Mouse (Mus musculus): ENCODE results near the gene Mboat1.

- TF ChIP-seq CTCF (IDR thresholded peaks at IDR 0.05; ENCODE audit: borderline replicate concordance, extremely low read depth, insufficient read depth, insufficient read length) (no peak), POLR2A (IDR thresholded peaks at IDR 0.05; ENCODE audit: borderline replicate concordance, extremely low read depth, insufficient read depth, insufficient read length, poor library complexity, severe bottlenecking) (no peak)
Measured at GRCm38 (mm10) chr13:30199821-30200220, 63.5 kb downstream of the Mboat1 start.
